Comparison of ENCODE assay signal across 8 mouse cellular contexts in the genomic region with DNA sequence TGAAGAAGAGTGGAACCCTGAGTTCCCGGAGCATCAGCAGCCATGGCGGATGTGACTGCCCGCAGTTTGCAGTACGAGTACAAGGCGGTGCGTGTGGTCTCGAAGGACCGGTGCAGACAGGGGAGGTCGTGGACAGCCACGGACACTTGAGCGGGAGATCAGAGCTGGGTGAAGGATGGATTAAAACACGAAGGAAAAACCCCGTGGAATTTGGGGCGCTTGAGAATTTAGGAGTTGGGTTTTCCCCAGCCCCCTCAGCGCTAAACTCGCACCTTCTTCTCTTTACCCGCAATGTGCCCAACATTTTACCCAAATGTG. TPM values are rescaled to one million over a fixed set of nuclear protein-coding genes. Genes with fewer than 3 reads are reported as not detected.
DNase-seq lines count a peak whose midpoint lies in the region; ATAC-seq and TF ChIP-seq lines count a peak whose summit lies in the region.

No protein-coding gene starts in this region.

- no peak for DNase-seq in liver, adult 2 months (ENCODE audit: extremely low read depth, low read depth, low spot score)
- DNase-seq in liver = no peak
- no peak for DNase-seq in embryonic facial prominence, embryonic 14.5 days (ENCODE audit: low spot score)
- no peak for DNase-seq in layer of hippocampus, adult 9-11 months
- DNase-seq in gastrocnemius, adult 18-20 months (ENCODE audit: low spot score) = no peak
- DNase-seq in embryo, embryonic 9.5 days (ENCODE audit: extremely low spot score) = no peak

- H3K9ac ChIP-seq in liver, adult 2 months (ENCODE audit: low read depth, low read length) = peak overlapping the region; percentile 78
- H3K9ac ChIP-seq in embryonic facial prominence, embryonic 14.5 days (ENCODE audit: low read depth, low read length) = peak overlapping the region; percentile 90
- H3K9ac ChIP-seq in intestine, embryonic 15.5 days = peak overlapping the region; percentile 83
- peak overlapping the region; percentile 76 for H3K9ac ChIP-seq in neural tube, embryonic 12.5 days

- H3K4me2 ChIP-seq in embryonic facial prominence, embryonic 14.5 days (ENCODE audit: low read depth, low read length) = peak overlapping the region; percentile 86
- peak overlapping the region; percentile 69 for H3K4me2 ChIP-seq in intestine, embryonic 15.5 days (replicated peaks)
- peak overlapping the region; percentile 80 for H3K4me2 ChIP-seq in neural tube, embryonic 12.5 days (replicated peaks)

- H3K79me2 ChIP-seq in liver, adult 2 months (ENCODE audit: control insufficient read depth, insufficient read depth, low read length) = peaks cover 2% of the 10 kb centered on the region; the same call in 1 of the 2 replicates

- H3K4me3 ChIP-seq in liver, adult 2 months (ENCODE audit: insufficient read depth, low read depth, low read length) = peak overlapping the region; percentile 71
- peak overlapping the region; percentile 94 for H3K4me3 ChIP-seq in embryonic facial prominence, embryonic 14.5 days (ENCODE audit: low read depth, low read length)
- peak overlapping the region; percentile 76 for H3K4me3 ChIP-seq in intestine, embryonic 15.5 days (replicated peaks)
- H3K4me3 ChIP-seq in neural tube, embryonic 12.5 days = peak overlapping the region; percentile 88

- H3K27me3 ChIP-seq in liver, adult 2 months (ENCODE audit: control insufficient read depth, insufficient read depth, low read length) = no peaks in the 10 kb centered on the region
- H3K27me3 ChIP-seq in embryonic facial prominence, embryonic 14.5 days (replicated peaks; ENCODE audit: control insufficient read depth, insufficient read depth, low read length) = no peaks in the 10 kb centered on the region
- no peaks in the 10 kb centered on the region for H3K27me3 ChIP-seq in intestine, embryonic 15.5 days (replicated peaks)
- H3K27me3 ChIP-seq in neural tube, embryonic 12.5 days (replicated peaks) = no peaks in the 10 kb centered on the region

- peaks cover 8% of the 10 kb centered on the region for H3K4me1 ChIP-seq in liver, adult 2 months (ENCODE audit: control insufficient read depth, insufficient read depth, low read length)
- peaks cover 9% of the 10 kb centered on the region for H3K4me1 ChIP-seq in embryonic facial prominence, embryonic 14.5 days (ENCODE audit: control insufficient read depth, insufficient read depth, low read length)
- H3K4me1 ChIP-seq in intestine, embryonic 15.5 days (replicated peaks) = peaks cover 6% of the 10 kb centered on the region
- peaks cover 9% of the 10 kb centered on the region for H3K4me1 ChIP-seq in neural tube, embryonic 12.5 days

- H3K36me3 ChIP-seq in liver, adult 2 months (ENCODE audit: control insufficient read depth, insufficient read depth, low read length) = peaks cover 27% of the 10 kb centered on the region
- H3K36me3 ChIP-seq in embryonic facial prominence, embryonic 14.5 days (ENCODE audit: control insufficient read depth, insufficient read depth, low read length) = peaks cover 37% of the 10 kb centered on the region
- peaks cover 24% of the 10 kb centered on the region for H3K36me3 ChIP-seq in intestine, embryonic 15.5 days
- peaks cover 40% of the 10 kb centered on the region for H3K36me3 ChIP-seq in neural tube, embryonic 12.5 days

- no peak; the same call in 1 of the 2 replicates for ATAC-seq in embryonic facial prominence, embryonic 14.5 days (ENCODE audit: low read depth)
- ATAC-seq in intestine, embryonic 15.5 days = no peak
- ATAC-seq in neural tube, embryonic 12.5 days (ENCODE audit: low FRiP score, low read depth) = no peak; the same call in 1 of the 2 replicates

- H3K9me3 ChIP-seq in embryonic facial prominence, embryonic 14.5 days (ENCODE audit: control insufficient read depth, low read length) = no peaks in the 10 kb centered on the region
- no peaks in the 10 kb centered on the region for H3K9me3 ChIP-seq in intestine, embryonic 15.5 days
- no peaks in the 10 kb centered on the region for H3K9me3 ChIP-seq in neural tube, embryonic 12.5 days

- TF ChIP-seq POLR2A in liver, adult 2 months (IDR thresholded peaks at IDR 0.05; ENCODE audit: extremely low read depth, insufficient read depth, low read length) = no peak

- H3K27ac ChIP-seq in liver, adult 2 months (replicated peaks; ENCODE audit: insufficient read depth, low read depth, low read length) = peak overlapping the region; percentile 22
- peak overlapping the region; percentile 83 for H3K27ac ChIP-seq in embryonic facial prominence, embryonic 14.5 days (replicated peaks; ENCODE audit: low read depth, low read length)
- H3K27ac ChIP-seq in intestine, embryonic 15.5 days = peak overlapping the region; percentile 76; the same call in 1 of the 2 replicates
- H3K27ac ChIP-seq in neural tube, embryonic 12.5 days = no peak overlapping the region

- no peak for TF ChIP-seq CTCF in liver, adult 2 months (IDR thresholded peaks at IDR 0.05; ENCODE audit: low read depth, low read length)

- WGBS in liver, adult 2 months = under 1% methylated on average over 17 of the region's 17 CpGs
- WGBS in embryonic facial prominence, embryonic 14.5 days = 1% methylated on average over 17 of the region's 17 CpGs
- 0% methylated on average over 17 of the region's 17 CpGs for WGBS in intestine, embryonic 15.5 days
- WGBS in neural tube, embryonic 12.5 days = 1% methylated on average over 17 of the region's 17 CpGs

RNA-seq across cellular contexts. Expression of a gene that starts 0.2 kb away (rescaled TPM):
- 52.3 and 60.0 TPM in 2 replicates for total RNA-seq in liver, adult 2 months (2014; rRNA removed)
- 20.5 and 28.0 TPM in 2 replicates for polyA plus RNA-seq in liver, adult 2 months (2012; rRNA removed)
- polyA plus RNA-seq in embryonic facial prominence, embryonic 14.5 days (2014; fragmentation: Nextera tagmentation; extraction: Ambion mirVana) = 54.6 and 68.6 TPM in 2 replicates
- polyA plus RNA-seq in intestine, embryonic 15.5 days (2015; fragmentation: Nextera tagmentation; extraction: Ambion mirVana) = 42.2 and 45.2 TPM in 2 replicates
- polyA plus RNA-seq in neural tube, embryonic 12.5 days (2016; fragmentation: Nextera tagmentation; extraction: Ambion mirVana) = 71.9 and 76.8 TPM in 2 replicates
- 10 to 100 TPM; 47.2 TPM for total RNA-seq in gastrocnemius, adult 18-20 months (2021)

RNA-seq across cellular contexts. Expression of a gene that starts 0.3 kb away (rescaled TPM):
- 0.74 and 1.2 TPM in 2 replicates for total RNA-seq in liver, adult 2 months (2014; rRNA removed)
- polyA plus RNA-seq in liver, adult 2 months (2012; rRNA removed) = 0.82 and 1.0 TPM in 2 replicates
- 1.8 and 2.5 TPM in 2 replicates for polyA plus RNA-seq in embryonic facial prominence, embryonic 14.5 days (2014; fragmentation: Nextera tagmentation; extraction: Ambion mirVana)
- 1.8 and 2.0 TPM in 2 replicates for polyA plus RNA-seq in intestine, embryonic 15.5 days (2015; fragmentation: Nextera tagmentation; extraction: Ambion mirVana)
- 2.6 and 2.8 TPM in 2 replicates for polyA plus RNA-seq in neural tube, embryonic 12.5 days (2016; fragmentation: Nextera tagmentation; extraction: Ambion mirVana)
- under 1 TPM; 0.71 to 0.97 TPM for total RNA-seq in gastrocnemius, adult 18-20 months (2021)

RNA-seq across cellular contexts. Expression of a gene that starts 39.2 kb away (rescaled TPM):
- total RNA-seq in liver, adult 2 months (2014; rRNA removed) = 44.9 and 50.9 TPM in 2 replicates
- 60.5 and 62.7 TPM in 2 replicates for polyA plus RNA-seq in liver, adult 2 months (2012; rRNA removed)
- 58.5 and 60.5 TPM in 2 replicates for polyA plus RNA-seq in embryonic facial prominence, embryonic 14.5 days (2014; fragmentation: Nextera tagmentation; extraction: Ambion mirVana)
- polyA plus RNA-seq in intestine, embryonic 15.5 days (2015; fragmentation: Nextera tagmentation; extraction: Ambion mirVana) = 60.2 and 60.9 TPM in 2 replicates
- polyA plus RNA-seq in neural tube, embryonic 12.5 days (2016; fragmentation: Nextera tagmentation; extraction: Ambion mirVana) = 64.1 and 64.5 TPM in 2 replicates
- total RNA-seq in gastrocnemius, adult 18-20 months (2021) = 10 to 100 TPM; 51.0 to 55.1 TPM

RNA-seq across cellular contexts. Expression of a gene that starts 39.3 kb away (rescaled TPM):
- 16.6 and 18.5 TPM in 2 replicates for total RNA-seq in liver, adult 2 months (2014; rRNA removed)
- polyA plus RNA-seq in liver, adult 2 months (2012; rRNA removed) = 45.8 and 50.5 TPM in 2 replicates
- 25.6 and 25.9 TPM in 2 replicates for polyA plus RNA-seq in embryonic facial prominence, embryonic 14.5 days (2014; fragmentation: Nextera tagmentation; extraction: Ambion mirVana)
- 28.3 and 28.5 TPM in 2 replicates for polyA plus RNA-seq in intestine, embryonic 15.5 days (2015; fragmentation: Nextera tagmentation; extraction: Ambion mirVana)
- polyA plus RNA-seq in neural tube, embryonic 12.5 days (2016; fragmentation: Nextera tagmentation; extraction: Ambion mirVana) = 37.5 and 41.7 TPM in 2 replicates
- total RNA-seq in gastrocnemius, adult 18-20 months (2021) = 10 to 100 TPM; 22.2 to 28.1 TPM
